Mouse (Mus musculus) erythroid progenitor cell, adult 5-6 weeks (primary cell): ENCODE measurements at regions not wholly inside any gene's neighbourhood (a gene's known extent, or its start where the extent isn't known, plus 50 kb on each side); places are given as distances from the start of the nearest gene placed in this dataset.

ENCODE experiments used
- ATAC-seq: replicated peaks from 2 replicates; pipeline ENCODE4 v1.8.0; 2016; ENCODE audit warnings: moderate number of reproducible peaks, mild to moderate bottlenecking, moderate TSS enrichment, inconsistent platforms; ENCODE audit not compliant: poor library complexity, low FRiP score, severe bottlenecking

DNA sequence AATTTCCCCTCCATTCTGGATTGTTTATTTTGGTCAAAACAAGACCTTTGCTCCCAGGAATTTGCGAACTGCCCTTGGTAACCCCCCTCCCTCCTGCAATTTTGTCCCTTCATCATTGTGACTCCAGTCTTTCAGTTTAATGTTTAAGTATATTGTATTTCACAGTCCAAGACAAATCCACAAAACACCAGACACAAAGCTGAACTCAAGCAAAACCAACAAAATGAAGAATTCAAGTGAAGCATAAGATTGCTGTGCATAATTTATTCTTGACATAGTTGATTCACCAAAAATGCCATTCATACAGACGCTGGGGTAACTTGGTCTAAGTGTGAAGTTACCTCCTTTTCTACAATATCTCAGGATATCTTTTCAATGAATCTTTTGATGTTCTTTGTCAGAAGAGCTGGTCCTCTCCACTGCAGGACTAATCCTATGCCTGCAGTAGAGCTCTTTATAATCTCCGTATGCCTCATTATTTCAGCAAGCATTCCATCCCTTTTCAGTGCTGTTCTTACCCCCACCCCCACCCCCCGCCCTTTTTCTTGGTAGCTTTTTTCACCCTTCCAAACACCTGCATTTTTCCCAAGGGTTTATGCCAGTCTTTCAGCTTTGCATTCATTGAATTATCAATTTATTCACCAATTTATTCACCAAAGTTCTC, 265.4 kb downstream of the Cd109 start:
- ATAC-seq = no peak

DNA sequence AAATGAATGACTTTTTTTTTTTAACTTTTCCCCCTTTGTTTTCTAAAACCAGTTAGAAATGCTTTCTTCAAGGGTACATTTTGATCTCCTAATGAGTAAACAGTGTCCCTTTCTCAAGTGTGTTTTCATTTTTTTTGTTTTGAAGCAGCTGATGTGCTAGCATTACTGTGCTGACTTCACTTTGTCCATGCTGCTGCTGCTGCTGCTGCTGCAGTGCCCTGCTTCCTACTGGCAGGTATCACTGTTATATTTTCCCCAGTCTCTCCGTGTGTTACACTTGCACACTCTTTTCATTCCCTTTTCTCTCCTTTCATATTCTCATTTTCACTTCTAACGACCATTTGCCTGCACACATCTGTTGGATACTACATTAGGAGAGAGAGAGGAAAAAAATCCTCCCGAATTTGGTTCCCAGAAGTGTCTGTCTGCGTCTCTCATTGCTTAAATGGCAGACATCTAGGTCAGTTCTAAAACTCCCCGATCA, 266.0 kb downstream of the Cd109 start:
- ATAC-seq = no peak

DNA sequence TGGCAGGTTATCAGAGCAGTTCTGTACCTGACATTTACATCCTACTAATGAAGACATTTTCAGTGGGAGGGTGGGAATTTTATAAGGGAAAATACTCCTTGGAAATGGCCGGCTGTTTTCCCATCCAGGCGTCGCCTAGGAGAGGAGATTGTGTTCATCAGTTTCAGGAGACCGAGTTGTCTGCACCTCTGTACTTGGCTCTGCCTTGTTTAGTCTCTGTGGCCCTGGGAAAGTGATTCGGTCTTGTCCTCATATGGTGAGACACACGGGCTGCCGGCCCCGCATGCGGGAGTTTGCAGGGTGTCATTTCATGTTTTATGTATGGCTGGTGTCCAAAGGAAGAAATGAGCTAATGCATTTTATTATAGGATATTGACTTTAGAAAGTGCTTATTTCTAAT, 287.9 kb downstream of the Cd109 start:
- ATAC-seq = no peak

DNA sequence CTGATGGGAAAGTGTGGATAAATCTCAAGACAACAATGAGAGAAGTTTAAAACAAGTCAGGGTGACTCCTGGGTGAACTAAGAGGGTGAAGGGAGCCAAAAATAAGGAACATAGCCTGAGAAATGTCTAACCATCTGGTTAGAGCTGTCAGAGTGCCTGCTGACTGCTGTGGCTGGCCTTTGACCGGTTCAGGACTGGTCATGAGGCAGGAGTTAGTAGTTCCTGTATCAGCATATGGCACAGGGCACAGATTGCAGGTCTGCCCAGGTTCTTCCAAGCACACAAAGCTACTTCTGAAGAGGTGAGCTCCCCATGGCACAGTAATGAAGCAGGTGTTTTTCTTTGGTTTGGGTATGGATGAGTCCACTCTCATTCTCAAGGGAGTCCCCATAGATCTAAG, 302.0 kb downstream of the Cd109 start:
- no peak for ATAC-seq

DNA sequence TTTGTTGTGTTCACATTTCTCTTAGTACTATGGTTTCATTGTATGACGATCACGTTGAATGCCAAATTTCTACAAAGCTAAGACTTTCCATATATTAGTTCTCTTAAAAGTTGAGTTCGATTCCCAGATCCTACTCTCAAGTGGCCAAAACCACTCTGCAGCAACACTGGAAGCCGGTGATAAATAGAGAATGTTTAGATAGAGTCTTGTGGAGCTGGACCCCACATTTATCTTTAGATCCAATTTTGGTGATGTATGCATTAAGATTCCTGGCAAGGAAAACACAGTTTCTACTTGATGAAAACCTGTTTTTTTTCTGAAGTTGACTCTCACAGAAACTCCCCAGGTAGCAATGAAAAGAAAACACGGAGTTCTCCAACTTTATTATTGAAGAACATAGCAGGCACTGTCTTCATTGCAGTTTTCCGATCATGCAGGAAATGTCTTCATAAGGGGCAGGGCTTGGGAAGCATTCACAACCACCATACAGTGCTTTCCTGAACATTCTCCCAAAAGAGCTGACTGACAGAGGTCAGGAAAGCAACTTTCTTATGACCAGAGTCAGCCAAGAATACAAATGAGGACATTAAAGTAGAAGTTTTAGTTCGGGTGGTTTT, 310.7 kb downstream of the Cd109 start:
- ATAC-seq = no peak

DNA sequence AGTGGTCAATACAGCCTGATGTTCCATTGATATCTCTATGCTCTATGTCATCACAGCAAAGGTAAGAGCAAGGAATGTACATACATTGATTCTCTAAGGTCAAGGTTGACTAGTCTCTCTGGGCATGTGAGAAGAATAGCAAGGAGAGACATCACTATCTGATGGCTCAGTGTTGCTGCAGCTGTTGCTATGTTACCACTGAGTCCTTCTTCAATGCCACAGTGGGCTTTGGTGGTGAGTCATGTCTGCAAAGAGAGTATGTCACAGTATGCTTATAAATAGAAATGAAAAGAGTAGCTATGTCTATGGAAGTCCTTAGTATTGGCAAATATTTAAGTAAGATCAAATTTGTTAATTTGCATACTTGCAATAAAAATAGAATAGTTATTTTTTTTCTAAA, 326.3 kb downstream of the Cd109 start:
- no peak for ATAC-seq

DNA sequence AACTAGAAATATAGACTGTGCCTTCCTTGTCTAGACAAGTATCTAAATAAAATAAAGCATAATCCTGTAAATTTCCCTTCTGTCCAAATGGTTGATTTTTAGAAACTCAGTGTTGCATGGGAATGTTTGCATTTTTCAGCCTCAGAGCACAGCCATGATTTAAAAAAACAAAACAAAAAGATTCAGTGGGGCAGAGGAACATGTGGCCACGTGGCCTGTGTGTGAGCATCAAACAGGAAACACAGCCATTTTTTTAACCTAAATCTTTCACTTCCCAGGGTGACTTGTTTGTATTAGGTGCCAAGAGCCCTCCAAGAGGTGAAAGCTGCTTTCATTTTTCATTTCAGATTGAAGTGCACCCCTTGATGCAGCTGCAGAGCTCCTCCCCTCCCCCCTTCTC, 349.5 kb downstream of the Cd109 start:
- no peak for ATAC-seq

DNA sequence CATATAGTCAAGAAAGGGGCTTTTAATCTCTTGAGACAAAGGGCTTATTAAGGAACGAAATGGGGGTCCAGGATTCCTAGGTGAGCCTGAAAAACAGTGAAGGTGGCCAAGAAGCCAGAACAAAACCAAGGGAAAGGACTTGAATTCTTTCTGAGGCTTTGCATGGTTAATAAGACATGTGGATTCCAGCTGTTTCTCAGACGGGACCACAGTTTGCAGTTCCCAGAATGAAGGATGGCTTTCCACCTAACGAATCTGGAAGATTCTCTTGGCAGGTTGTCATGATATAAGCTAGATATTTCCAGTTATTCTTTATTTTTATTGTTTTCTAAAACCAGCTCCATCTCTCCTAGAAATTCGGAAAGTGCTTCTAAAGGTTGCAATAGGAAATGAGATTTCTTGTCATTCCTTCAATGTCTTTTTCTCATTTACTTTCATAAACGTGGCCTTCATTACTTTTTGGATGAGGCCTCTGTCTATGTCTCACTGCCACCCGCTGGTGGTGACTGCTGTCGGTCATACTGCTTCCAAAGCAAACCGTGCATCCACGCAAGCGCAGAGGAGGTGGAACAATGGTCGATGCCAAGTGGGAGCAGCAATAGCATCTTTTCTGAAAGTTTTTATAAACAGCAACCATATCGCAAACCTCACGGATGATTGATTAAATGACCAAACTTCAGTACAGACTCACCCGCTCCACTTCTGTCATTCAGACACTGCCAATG, 350.0 kb downstream of the Cd109 start:
- ATAC-seq = no peak

DNA sequence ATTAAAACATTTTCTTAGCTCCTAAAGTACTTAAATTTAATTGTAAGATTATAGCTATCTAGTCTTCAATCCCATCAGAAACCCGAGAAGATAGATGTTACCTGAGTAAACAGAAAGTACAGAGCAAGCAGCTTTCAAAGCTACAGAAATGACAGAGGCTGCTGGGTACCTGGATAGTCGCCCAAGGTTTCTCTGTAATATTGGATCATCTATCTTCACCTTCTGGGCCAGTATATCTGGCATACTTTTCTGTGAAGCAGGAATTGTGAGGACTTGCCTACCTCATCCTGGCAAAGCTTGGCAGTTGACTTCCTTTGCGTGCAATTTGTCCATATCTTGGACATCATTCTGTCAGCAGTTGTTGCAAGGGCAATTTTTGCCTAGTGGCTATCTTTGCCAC, 356.4 kb downstream of the Cd109 start:
- no peak for ATAC-seq

DNA sequence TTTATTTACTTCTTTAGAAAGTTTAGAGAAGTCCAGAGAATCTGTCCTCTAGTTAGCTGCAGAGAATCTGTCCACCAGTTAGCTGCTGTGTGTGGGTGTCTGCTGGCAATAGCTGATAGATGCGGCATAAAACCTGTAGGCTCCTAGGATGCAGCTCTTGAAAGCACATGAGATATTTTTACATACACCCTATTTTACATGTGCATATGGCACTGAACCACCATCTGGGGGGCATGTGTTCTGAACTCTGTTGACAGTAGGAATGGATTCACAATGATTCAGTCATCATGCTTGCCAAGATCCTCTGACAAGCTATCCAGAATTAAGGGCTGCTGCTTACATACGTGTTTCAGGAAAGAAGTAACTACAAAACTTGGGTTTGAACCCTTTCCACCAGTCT, 368.4 kb downstream of the Cd109 start:
- no peak for ATAC-seq

DNA sequence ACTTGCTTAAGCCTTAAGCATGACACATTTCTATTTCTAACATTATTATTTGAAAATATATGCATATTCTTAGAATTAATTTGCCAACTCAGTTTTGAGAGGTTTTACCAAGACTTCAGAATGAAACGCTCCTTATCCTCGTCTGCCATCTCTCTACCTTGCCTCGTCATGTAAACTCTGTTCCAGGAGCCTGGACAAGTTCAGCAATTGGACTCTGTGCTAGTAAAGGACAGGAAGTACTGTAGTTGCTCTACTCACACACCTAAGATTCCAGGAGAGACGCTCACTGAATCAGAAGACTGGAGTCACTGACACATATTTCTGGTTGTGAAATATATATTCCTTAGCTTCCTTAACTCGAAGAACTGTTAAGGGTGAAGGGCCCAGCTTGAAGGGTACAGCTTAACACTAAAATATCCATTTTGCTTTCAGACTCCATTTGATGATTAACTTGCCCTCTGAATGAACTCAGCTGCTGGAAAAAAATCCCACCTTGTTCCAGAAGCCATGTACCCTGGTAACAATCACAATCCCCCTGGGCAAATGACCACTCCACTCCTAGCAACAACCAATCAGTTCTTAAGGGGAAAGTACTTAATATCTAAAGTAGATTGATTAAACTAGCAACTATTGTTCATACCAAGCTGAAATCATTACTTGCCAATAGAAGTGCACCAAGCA, 370.0 kb downstream of the Cd109 start:
- no peak for ATAC-seq

DNA sequence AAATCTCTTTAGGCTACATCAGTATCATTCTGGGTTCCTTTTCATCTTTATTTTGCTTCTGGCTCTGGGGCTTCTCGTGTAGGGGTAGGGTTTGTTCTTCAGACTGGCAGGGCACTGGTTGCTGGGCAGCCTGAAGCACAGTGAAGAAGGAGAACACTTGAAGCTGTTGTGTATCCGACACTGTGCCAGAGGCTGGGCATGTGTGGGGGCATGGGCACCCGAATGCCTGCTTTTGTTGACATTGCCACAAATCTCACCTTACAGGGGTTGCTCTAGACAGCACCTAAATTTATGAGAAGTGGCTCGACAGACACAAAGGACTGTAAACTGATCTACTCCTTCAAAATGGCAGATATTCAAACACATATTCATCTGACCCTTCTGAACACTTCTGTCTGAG, 376.0 kb downstream of the Cd109 start:
- no peak for ATAC-seq

DNA sequence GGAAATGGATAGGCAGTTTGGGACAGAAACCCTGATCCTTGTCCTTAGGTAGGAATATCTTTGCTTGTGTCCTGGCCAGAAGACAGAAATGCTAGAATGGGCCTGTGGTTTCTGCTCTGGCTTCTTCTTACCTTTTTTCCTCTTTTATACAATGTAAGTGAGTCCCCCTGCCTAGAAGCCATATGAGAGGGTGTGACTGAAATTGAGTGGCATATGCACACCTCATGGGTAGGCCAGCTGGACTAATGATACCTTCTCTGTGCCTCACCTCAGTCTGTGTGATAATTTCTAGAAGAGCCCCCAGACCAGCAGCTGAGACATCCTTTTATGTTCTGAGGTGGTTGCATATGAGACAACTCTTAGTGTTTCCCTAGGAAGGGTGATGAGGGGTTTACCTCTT, 385.7 kb downstream of the Cd109 start:
- no peak for ATAC-seq

DNA sequence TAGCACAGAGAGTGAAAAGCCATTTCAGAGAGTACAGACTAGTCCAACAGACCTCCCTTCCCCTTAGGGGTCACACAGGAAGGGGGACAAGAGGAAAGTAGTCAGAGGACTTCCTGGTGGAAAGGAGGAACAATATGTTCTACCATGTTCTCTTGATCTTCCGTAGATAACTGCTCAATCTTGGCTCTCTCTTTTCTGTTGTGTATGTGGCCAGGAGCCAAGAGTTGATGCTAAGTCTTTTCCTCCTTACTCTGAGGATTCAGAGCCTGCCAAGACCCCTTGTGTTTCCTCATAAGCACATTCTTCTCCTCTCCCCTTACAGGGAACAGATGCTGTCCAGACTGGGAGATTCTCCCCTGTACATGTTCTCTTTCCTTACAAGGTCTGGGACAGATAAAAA, 386.6 kb downstream of the Cd109 start:
- ATAC-seq = no peak

DNA sequence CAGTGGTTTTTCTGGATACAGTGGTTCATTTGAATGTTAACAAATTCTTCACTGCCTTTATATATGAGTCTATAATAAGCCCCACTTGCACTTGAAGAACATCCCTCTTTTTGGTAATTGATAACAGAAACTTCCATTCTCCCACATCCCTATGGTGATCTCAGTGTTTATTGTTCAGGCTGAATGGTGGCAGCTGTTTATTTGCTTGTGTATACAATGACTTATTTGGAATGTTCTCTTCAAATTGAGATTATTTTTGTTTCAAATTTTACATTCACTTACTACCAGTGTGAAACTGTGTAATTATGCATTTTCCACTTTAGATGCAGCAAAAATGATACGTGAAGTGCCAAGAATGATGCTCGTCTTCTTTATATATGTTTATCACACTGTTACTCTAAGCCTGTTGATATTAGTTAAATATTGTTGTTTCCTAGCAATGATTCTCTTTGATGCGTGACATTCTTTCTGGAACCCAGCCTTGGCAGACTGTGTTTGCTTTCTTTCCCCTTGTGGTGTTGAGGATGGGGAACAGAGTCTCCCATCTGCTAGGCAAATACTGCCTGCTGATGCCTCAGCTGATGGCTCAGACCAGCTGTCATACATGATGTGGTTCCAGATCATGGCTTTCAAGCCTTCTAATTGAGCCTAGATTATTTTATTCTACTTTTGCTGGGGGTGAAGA, 389.1 kb downstream of the Cd109 start:
- no peak for ATAC-seq

DNA sequence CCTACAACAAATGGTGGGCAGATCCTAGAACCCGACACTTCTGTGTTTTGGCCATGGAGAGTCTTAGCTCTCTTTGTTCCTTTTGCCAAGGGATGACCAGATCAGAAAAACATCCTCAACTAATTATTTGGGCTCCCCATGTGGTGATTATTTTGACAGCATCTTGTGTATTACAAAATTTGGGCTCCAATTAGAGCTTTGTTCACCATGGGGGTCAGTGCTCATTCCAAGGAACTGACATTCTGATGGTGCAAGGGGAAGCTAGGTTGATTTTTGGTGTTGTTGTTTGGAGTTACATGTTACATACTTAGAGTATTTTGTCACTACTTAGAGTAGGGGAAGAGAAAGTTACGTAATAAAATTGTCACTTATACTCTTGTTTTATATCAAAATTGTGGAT, 406.9 kb downstream of the Cd109 start:
- ATAC-seq = no peak

DNA sequence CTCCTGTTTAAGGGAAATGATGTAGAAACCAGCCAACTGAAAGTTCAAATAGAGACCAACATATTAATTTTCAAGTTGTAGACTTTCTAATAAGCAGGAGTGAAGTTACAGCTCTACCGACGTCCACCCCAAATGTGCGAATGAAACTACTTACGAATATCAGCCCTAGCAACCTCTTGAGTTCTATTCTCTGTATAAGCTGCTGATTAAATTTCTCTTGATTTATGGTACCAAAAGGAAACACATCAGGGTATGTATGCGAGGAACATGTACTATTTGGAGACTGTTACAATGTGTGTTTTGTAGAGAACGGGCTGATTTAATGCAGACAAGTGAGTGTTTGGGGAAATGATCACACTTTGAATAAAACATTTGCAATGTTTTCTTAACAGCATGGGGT, 412.9 kb downstream of the Cd109 start:
- no peak for ATAC-seq

DNA sequence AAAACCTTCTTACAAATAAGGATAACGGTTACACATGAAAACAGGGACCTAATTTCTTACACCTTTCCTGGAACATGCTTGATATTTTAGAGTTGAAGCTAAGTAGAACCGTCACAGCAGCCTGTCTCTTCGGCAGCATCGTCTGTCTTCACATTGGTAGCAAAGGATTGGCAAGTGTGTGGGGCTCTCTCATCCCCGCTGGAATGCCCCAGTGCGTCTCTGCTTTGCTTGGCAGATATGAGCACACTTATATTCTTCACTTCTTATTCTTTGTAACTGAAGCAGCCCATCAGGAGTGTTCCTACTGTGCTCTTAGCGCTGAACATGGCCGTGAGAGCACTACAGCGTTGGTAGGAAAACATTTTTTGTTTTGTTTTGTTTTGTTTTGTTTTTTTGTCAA, 414.1 kb downstream of the Cd109 start:
- ATAC-seq = no peak

DNA sequence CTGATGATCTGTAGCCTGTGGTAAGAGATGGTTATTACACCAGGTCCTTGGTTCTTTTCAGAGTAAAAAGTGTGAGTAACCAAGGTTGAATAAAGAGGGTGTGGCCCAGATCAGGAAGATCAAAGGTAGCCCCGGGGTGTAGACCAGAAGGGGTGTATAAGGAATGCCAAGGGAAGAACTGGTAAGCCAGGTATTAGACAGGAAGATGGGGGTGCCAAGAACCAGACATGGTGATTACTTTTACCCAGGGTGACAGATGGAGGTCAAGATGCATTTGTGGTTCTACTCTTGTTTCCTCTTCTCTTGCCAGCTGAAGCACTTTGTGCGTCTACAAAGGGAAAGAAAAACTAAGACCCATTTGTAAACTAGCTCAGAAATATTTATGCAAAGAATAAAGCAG, 420.3 kb downstream of the Cd109 start:
- ATAC-seq = no peak

DNA sequence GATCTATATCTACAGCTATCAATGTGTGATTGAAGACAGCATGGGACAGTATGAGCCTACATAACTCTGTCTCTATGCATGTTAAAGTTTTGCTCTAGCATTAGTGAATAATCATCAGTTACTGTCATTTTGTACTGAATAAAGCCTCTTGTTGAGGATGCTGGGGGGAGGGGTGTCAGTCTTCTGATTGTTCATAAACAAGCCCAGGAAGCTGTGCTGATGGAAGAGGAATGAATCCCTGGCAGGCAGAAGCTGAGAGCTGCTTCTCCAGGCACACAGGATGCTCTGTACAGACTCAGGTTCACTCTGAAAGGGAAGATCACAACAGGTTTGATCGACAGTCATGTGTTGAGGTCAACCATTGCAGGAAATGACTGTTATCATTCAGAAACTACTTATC, 421.7 kb downstream of the Cd109 start:
- ATAC-seq = no peak
